In genomic region chr2:42305119-42305518, GRCm38 (mm10) we compare ENCODE assay signal across 19 mouse cellular contexts.
DNase-seq lines count a peak whose midpoint lies in the region; ATAC-seq lines count a peak whose summit lies in the region.
"Had no signal": no experiment of that assay in that cellular context is flagged by ENCODE, and none has a peak within 500 bp of the region (broad histone marks: within the 10 kb centered on the region; RNA-seq: fewer than 3 reads in every experiment).

No protein-coding gene starts in this region.

- H3K9me3 ChIP-seq in hindbrain, embryonic 11.5 days (ENCODE audit: control insufficient read depth, low read length): no peaks in the 10 kb centered on the region
- no peaks in the 10 kb centered on the region for H3K9me3 ChIP-seq in hindbrain, embryonic 10.5 days
- H3K9me3 ChIP-seq in forebrain, embryonic 15.5 days: no peaks in the 10 kb centered on the region
- H3K9me3 ChIP-seq in hindbrain, embryonic 16.5 days (ENCODE audit: control insufficient read depth, low read length): no peaks in the 10 kb centered on the region
- H3K9me3 ChIP-seq in midbrain, embryonic 15.5 days: no peaks in the 10 kb centered on the region
- H3K9me3 ChIP-seq: G1E; limb, embryonic 15.5 days; liver, embryonic 15.5 days; neural tube, embryonic 13.5 days had no signal

- H3K36me3 ChIP-seq in hindbrain, embryonic 11.5 days (ENCODE audit: control insufficient read depth, insufficient read depth, low read length): no peaks in the 10 kb centered on the region
- no peaks in the 10 kb centered on the region for H3K36me3 ChIP-seq in hindbrain, embryonic 10.5 days
- no peaks in the 10 kb centered on the region for H3K36me3 ChIP-seq in forebrain, embryonic 15.5 days
- H3K36me3 ChIP-seq in hindbrain, embryonic 16.5 days (ENCODE audit: control insufficient read depth, insufficient read depth, low read length): no peaks in the 10 kb centered on the region
- H3K36me3 ChIP-seq in midbrain, embryonic 15.5 days (replicated peaks): no peaks in the 10 kb centered on the region
- H3K36me3 ChIP-seq: G1E; limb, embryonic 15.5 days; liver, embryonic 15.5 days; neural tube, embryonic 13.5 days had no signal

- 46% methylated on average over 4 of the region's 4 CpGs for WGBS in hindbrain, embryonic 11.5 days
- 48% methylated on average over 4 of the region's 4 CpGs for WGBS in hindbrain, embryonic 10.5 days
- WGBS in forebrain, embryonic 15.5 days: 30% methylated on average over 4 of the region's 4 CpGs
- 33% methylated on average over 4 of the region's 4 CpGs for WGBS in hindbrain, embryonic 16.5 days
- 27% methylated on average over 4 of the region's 4 CpGs for WGBS in midbrain, embryonic 15.5 days

- ATAC-seq in hindbrain, embryonic 11.5 days (ENCODE audit: low FRiP score): peak; percentile 73
- ATAC-seq in forebrain, embryonic 15.5 days (replicated peaks): 0 out of 2 replicates have a peak, but pooled peaks have one; percentile 66
- peak; percentile 58; the same call in 1 of the 2 replicates for ATAC-seq in hindbrain, embryonic 16.5 days
- peak; percentile 74; the same call in 1 of the 2 replicates for ATAC-seq in midbrain, embryonic 15.5 days (replicated peaks)
- ATAC-seq in cerebellum, adult (ENCODE audit: insufficient number of reproducible peaks, low FRiP score, low TSS enrichment): no peak

- no peak overlapping the region for H3K4me2 ChIP-seq in hindbrain, embryonic 11.5 days (replicated peaks; ENCODE audit: low read depth, low read length)
- no peak overlapping the region for H3K4me2 ChIP-seq in forebrain, embryonic 15.5 days (replicated peaks)
- H3K4me2 ChIP-seq in hindbrain, embryonic 16.5 days (ENCODE audit: low read length): no peak overlapping the region
- H3K4me2 ChIP-seq in midbrain, embryonic 15.5 days: no peak overlapping the region
- H3K4me2 ChIP-seq: limb, embryonic 15.5 days; liver, embryonic 15.5 days; neural tube, embryonic 13.5 days had no signal

- peak; percentile 7 for DNase-seq in hindbrain, embryonic 11.5 days (ENCODE audit: low spot score)
- no peak for DNase-seq in hindbrain, embryonic 10.5 days (ENCODE audit: low spot score)
- no peak for DNase-seq in spleen, postnatal 36 days (ENCODE audit: low spot score in 2 of 2)
- no peak for DNase-seq in gastrocnemius, adult 8-10 months (ENCODE audit: low spot score in 2 of 2)
- DNase-seq: adrenal gland, postnatal 14 days; cerebellum, adult 11-12 months; cerebellum, postnatal 14 days; gastrocnemius, postnatal 10 days; kidney, adult 11 months; right cerebral cortex, postnatal 25 days; thymus, adult 2 months had no signal

- no peak overlapping the region for H3K27ac ChIP-seq in hindbrain, embryonic 11.5 days (ENCODE audit: low read depth, low read length)
- H3K27ac ChIP-seq in hindbrain, embryonic 10.5 days: no peak overlapping the region
- no peak overlapping the region for H3K27ac ChIP-seq in forebrain, embryonic 15.5 days (replicated peaks)
- H3K27ac ChIP-seq in hindbrain, embryonic 16.5 days (ENCODE audit: low read depth, low read length): no peak overlapping the region
- no peak overlapping the region for H3K27ac ChIP-seq in midbrain, embryonic 15.5 days
- H3K27ac ChIP-seq: limb, embryonic 15.5 days; liver, embryonic 15.5 days; neural tube, embryonic 13.5 days had no signal

- no peak overlapping the region for H3K9ac ChIP-seq in hindbrain, embryonic 11.5 days (ENCODE audit: low read depth, low read length)
- no peak overlapping the region for H3K9ac ChIP-seq in forebrain, embryonic 15.5 days (replicated peaks)
- no peak overlapping the region for H3K9ac ChIP-seq in hindbrain, embryonic 16.5 days (ENCODE audit: low read depth, low read length)
- no peak overlapping the region for H3K9ac ChIP-seq in midbrain, embryonic 15.5 days
- H3K9ac ChIP-seq: limb, embryonic 15.5 days; liver, embryonic 15.5 days; neural tube, embryonic 13.5 days had no signal

- no peaks in the 10 kb centered on the region for H3K27me3 ChIP-seq in hindbrain, embryonic 11.5 days (ENCODE audit: control insufficient read depth, insufficient read depth, low read length)
- no peaks in the 10 kb centered on the region for H3K27me3 ChIP-seq in hindbrain, embryonic 10.5 days (ENCODE audit: insufficient read depth, poor library complexity, severe bottlenecking)
- no peaks in the 10 kb centered on the region for H3K27me3 ChIP-seq in forebrain, embryonic 15.5 days
- no peaks in the 10 kb centered on the region for H3K27me3 ChIP-seq in hindbrain, embryonic 16.5 days (replicated peaks; ENCODE audit: control insufficient read depth, insufficient read depth, low read length)
- no peaks in the 10 kb centered on the region for H3K27me3 ChIP-seq in midbrain, embryonic 15.5 days (replicated peaks)
- H3K27me3 ChIP-seq: limb, embryonic 15.5 days; liver, embryonic 15.5 days; neural tube, embryonic 13.5 days had no signal

- no peak overlapping the region for H3K4me3 ChIP-seq in hindbrain, embryonic 11.5 days (ENCODE audit: low read depth, low read length)
- no peak overlapping the region for H3K4me3 ChIP-seq in hindbrain, embryonic 10.5 days
- H3K4me3 ChIP-seq in forebrain, embryonic 15.5 days: no peak overlapping the region
- H3K4me3 ChIP-seq in hindbrain, embryonic 16.5 days (ENCODE audit: low read length): no peak overlapping the region
- H3K4me3 ChIP-seq in midbrain, embryonic 15.5 days: no peak overlapping the region
- H3K4me3 ChIP-seq: limb, embryonic 15.5 days; liver, embryonic 15.5 days; neural tube, embryonic 13.5 days had no signal

- H3K4me1 ChIP-seq in hindbrain, embryonic 11.5 days (replicated peaks; ENCODE audit: control insufficient read depth, insufficient read depth, low read length): no peaks in the 10 kb centered on the region
- peaks cover 18% of the 10 kb centered on the region; the same call in 1 of the 2 replicates for H3K4me1 ChIP-seq in hindbrain, embryonic 10.5 days (replicated peaks)
- peaks cover 3% of the 10 kb centered on the region; the same call in 1 of the 2 replicates for H3K4me1 ChIP-seq in forebrain, embryonic 15.5 days
- no peaks in the 10 kb centered on the region for H3K4me1 ChIP-seq in hindbrain, embryonic 16.5 days (ENCODE audit: control insufficient read depth, insufficient read depth, low read depth, low read length)
- peaks cover 3% of the 10 kb centered on the region; the same call in 1 of the 2 replicates for H3K4me1 ChIP-seq in midbrain, embryonic 15.5 days
- H3K4me1 ChIP-seq: limb, embryonic 15.5 days; liver, embryonic 15.5 days; neural tube, embryonic 13.5 days had no signal
